Mouse (Mus musculus): ENCODE data around the gene Tmem184b. TPM values are rescaled to one million over a fixed set of nuclear protein-coding genes. Genes with fewer than 3 reads are reported as not detected.

Gene Tmem184b
- polyA plus RNA-seq, 1 experiment from 2014 or later = 34.1 TPM

DNA sequence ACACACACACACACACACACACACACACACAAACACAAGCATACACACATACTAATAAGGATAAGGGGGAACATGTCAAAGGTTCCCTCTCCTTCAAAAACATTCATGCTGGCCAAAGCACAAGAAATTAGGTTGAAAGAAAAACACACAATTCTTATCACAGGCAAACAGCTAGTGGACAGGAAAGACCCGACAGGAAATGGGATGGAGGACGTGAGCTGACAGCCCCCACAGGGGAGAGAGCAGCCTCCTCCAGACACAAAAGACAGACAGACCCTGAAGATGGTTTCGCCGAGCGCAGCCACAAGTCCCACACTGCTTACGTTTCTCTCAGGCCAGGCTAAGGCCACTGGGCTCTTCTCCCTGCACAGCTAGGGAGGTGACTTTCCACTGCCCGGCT lies 28.6 kb upstream of the Tmem184b start:
- H3K36me3 ChIP-seq (ENCODE audit: control insufficient read depth, insufficient read depth) = peaks cover 14% of the 10 kb centered on the region

DNA sequence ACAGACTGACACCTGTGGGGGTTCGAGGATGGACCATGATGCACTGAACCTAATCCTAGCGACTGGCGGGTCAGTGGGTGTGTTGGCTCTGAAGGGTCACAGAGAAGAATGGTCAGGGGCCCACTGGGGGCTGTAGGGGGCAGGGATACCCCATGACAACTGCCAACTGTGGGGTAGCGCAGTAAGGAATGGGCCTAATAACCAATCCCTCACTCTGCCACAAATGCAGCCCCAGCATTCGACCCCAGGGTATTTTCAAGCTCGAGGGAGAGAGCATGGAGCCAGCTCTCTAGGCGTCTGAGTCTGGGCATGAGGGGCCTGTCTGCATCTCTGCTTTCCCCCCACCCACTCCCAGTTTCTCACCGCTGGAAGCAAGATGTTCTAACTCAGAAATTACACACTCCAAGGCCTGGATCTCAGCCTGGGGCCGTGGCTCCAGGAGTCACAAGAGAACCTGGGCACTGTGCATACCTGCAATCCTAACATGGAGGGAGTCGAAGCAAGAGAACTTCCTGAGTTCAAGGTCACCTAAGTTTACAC lies 27.2 kb upstream of the Tmem184b start:
- no peak overlapping the region for H3K9ac ChIP-seq (ENCODE audit: low read depth, low read length)
- 79% methylated on average over 10 of the region's 10 CpGs for WGBS
- TF ChIP-seq CTCF (IDR thresholded peaks at IDR 0.05; ENCODE audit: low read depth) = no peak
- H3K4me3 ChIP-seq (ENCODE audit: low read depth, low read length) = no peak overlapping the region
- ATAC-seq = no peak
- peaks cover 23% of the 10 kb centered on the region for H3K36me3 ChIP-seq (ENCODE audit: control insufficient read depth, insufficient read depth)
- H3K27ac ChIP-seq (ENCODE audit: low read depth, low read length) = no peak overlapping the region
- no peaks in the 10 kb centered on the region for H3K9me3 ChIP-seq (ENCODE audit: control insufficient read depth)
- 0 out of 2 replicates have a peak, but pooled peaks cover 6% of the 10 kb centered on the region for H3K4me1 ChIP-seq (replicated peaks; ENCODE audit: control insufficient read depth, insufficient read depth, low read length)
- no peaks in the 10 kb centered on the region for H3K27me3 ChIP-seq (replicated peaks; ENCODE audit: control insufficient read depth, insufficient read depth, low read length)
- no peak overlapping the region for H3K4me2 ChIP-seq (replicated peaks; ENCODE audit: low read depth)

More for the DNA sequence above, 28.6 kb upstream of the Tmem184b start:
- no peaks in the 10 kb centered on the region for H3K9me3 ChIP-seq (ENCODE audit: control insufficient read depth)
- no peak overlapping the region for H3K4me3 ChIP-seq (ENCODE audit: low read depth, low read length)
- peak overlapping the region; percentile 61; the same call in 1 of the 2 replicates for H3K27ac ChIP-seq (ENCODE audit: low read depth, low read length)
- 61% methylated on average over 7 of the region's 7 CpGs for WGBS
- 0 out of 2 replicates have a peak, but pooled peaks cover 6% of the 10 kb centered on the region for H3K4me1 ChIP-seq (replicated peaks; ENCODE audit: control insufficient read depth, insufficient read depth, low read length)
- no peak overlapping the region for H3K9ac ChIP-seq (ENCODE audit: low read depth, low read length)
- ATAC-seq = no peak
- TF ChIP-seq CTCF (IDR thresholded peaks at IDR 0.05; ENCODE audit: low read depth) = no peak
- no peak overlapping the region for H3K4me2 ChIP-seq (replicated peaks; ENCODE audit: low read depth)
- H3K27me3 ChIP-seq (replicated peaks; ENCODE audit: control insufficient read depth, insufficient read depth, low read length) = no peaks in the 10 kb centered on the region

DNA sequence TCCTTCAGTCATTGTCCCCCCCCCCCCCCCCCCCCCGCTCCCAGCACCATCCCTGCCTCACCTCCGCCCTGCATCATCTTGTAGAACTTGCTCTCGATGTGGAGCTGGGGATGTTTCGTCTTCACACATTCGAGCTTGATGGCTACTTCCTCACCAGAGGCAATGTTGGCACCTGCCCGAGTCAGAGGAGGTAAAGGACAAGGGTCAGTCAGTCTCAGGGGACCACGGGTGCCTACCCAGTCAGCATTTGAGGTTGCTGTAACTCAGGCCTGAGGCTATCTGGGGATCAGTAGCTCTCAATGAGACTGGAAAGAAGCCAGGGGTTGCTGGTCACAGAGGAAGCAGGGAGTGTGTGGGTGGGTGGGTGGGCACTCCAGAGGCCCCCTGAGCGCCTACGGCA lies 26.6 kb upstream of the Tmem184b start:
- ATAC-seq = no peak
- Histone ChIP-seq H3K36me3 (ENCODE audit: control insufficient read depth, insufficient read depth) (peaks cover 27% of the 10 kb centered on the region), H3K9me3 (ENCODE audit: control insufficient read depth) (no peaks in the 10 kb centered on the region), H3K4me1 (replicated peaks; ENCODE audit: control insufficient read depth, insufficient read depth, low read length) (0 out of 2 replicates have a peak, but pooled peaks cover 6% of the 10 kb centered on the region), H3K9ac (ENCODE audit: low read depth, low read length) (no peak overlapping the region), H3K27ac (ENCODE audit: low read depth, low read length) (no peak overlapping the region), H3K27me3 (replicated peaks; ENCODE audit: control insufficient read depth, insufficient read depth, low read length) (no peaks in the 10 kb centered on the region), H3K4me2 (replicated peaks; ENCODE audit: low read depth) (no peak overlapping the region), H3K4me3 (ENCODE audit: low read depth, low read length) (no peak overlapping the region)
- WGBS = 81% methylated on average over 8 of the region's 9 CpGs
- no peak for TF ChIP-seq CTCF (IDR thresholded peaks at IDR 0.05; ENCODE audit: low read depth)

GRCm38 (mm10) chr15:79429527-79429926 lies 26.2 kb upstream of the Tmem184b start:
- Histone ChIP-seq H3K36me3 (ENCODE audit: control insufficient read depth, insufficient read depth) (peaks cover 31% of the 10 kb centered on the region), H3K9me3 (ENCODE audit: control insufficient read depth) (no peaks in the 10 kb centered on the region), H3K4me2 (replicated peaks; ENCODE audit: low read depth) (no peak overlapping the region), H3K9ac (ENCODE audit: low read depth, low read length) (no peak overlapping the region), H3K27me3 (replicated peaks; ENCODE audit: control insufficient read depth, insufficient read depth, low read length) (no peaks in the 10 kb centered on the region), H3K4me1 (replicated peaks; ENCODE audit: control insufficient read depth, insufficient read depth, low read length) (0 out of 2 replicates have a peak, but pooled peaks cover 6% of the 10 kb centered on the region), H3K27ac (ENCODE audit: low read depth, low read length) (no peak overlapping the region), H3K4me3 (ENCODE audit: low read depth, low read length) (no peak overlapping the region)
- ATAC-seq = no peak
- no peak for TF ChIP-seq CTCF (IDR thresholded peaks at IDR 0.05; ENCODE audit: low read depth)
- WGBS = 92% methylated on average over 12 of the region's 12 CpGs

GRCm38 (mm10) chr15:79428616-79429015 lies 25.2 kb upstream of the Tmem184b start:
- H3K27me3 ChIP-seq (replicated peaks; ENCODE audit: control insufficient read depth, insufficient read depth, low read length) = no peaks in the 10 kb centered on the region
- peaks cover 41% of the 10 kb centered on the region for H3K36me3 ChIP-seq (ENCODE audit: control insufficient read depth, insufficient read depth)

DNA sequence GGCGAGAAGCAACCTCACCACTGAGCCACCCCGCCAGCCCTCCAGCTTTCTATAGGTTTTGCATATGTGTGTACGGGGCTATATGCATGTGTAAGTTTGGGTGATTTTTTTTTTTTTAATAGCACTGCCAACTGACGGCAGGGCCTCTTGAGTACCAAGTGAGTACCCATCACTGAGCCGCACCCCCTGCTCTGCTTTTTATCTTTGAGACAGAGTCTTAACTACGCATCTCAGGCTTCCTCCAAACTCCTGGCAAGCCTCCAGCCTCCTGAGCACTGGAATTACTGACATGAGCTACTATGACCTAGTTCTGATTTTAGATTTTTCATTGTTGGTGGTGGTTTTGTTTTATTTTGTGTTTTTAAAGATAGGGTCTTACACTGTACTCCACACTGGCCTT lies 24.1 kb upstream of the Tmem184b start:
- 72% methylated on average over 6 of the region's 6 CpGs for WGBS
- no peak overlapping the region for H3K4me2 ChIP-seq (replicated peaks; ENCODE audit: low read depth)

More at GRCm38 (mm10) chr15:79428616-79429015, 25.2 kb upstream of the Tmem184b start:
- no peak for TF ChIP-seq CTCF (IDR thresholded peaks at IDR 0.05; ENCODE audit: low read depth)
- no peak overlapping the region for H3K9ac ChIP-seq (ENCODE audit: low read depth, low read length)
- WGBS = 75% methylated on average over 4 of the region's 4 CpGs
- no peak overlapping the region for H3K27ac ChIP-seq (ENCODE audit: low read depth, low read length)
- ATAC-seq = no peak
- H3K4me3 ChIP-seq (ENCODE audit: low read depth, low read length) = no peak overlapping the region
- H3K4me2 ChIP-seq (replicated peaks; ENCODE audit: low read depth) = no peak overlapping the region
- H3K9me3 ChIP-seq (ENCODE audit: control insufficient read depth) = no peaks in the 10 kb centered on the region
- H3K4me1 ChIP-seq (replicated peaks; ENCODE audit: control insufficient read depth, insufficient read depth, low read length) = 0 out of 2 replicates have a peak, but pooled peaks cover 6% of the 10 kb centered on the region

More for the DNA sequence above, 24.1 kb upstream of the Tmem184b start:
- TF ChIP-seq CTCF (IDR thresholded peaks at IDR 0.05; ENCODE audit: low read depth) = no peak
- H3K9me3 ChIP-seq (ENCODE audit: control insufficient read depth) = no peaks in the 10 kb centered on the region
- no peaks in the 10 kb centered on the region for H3K27me3 ChIP-seq (replicated peaks; ENCODE audit: control insufficient read depth, insufficient read depth, low read length)
- H3K36me3 ChIP-seq (ENCODE audit: control insufficient read depth, insufficient read depth) = peaks cover 52% of the 10 kb centered on the region
- H3K4me1 ChIP-seq (replicated peaks; ENCODE audit: control insufficient read depth, insufficient read depth, low read length) = 0 out of 2 replicates have a peak, but pooled peaks cover 4% of the 10 kb centered on the region
- no peak overlapping the region for H3K4me3 ChIP-seq (ENCODE audit: low read depth, low read length)
- H3K9ac ChIP-seq (ENCODE audit: low read depth, low read length) = no peak overlapping the region
- H3K27ac ChIP-seq (ENCODE audit: low read depth, low read length) = no peak overlapping the region
- ATAC-seq = no peak

Measured in intestine, postnatal 0 days (tissue).